Mouse (Mus musculus): ENCODE data around the gene Pde9a. TPM values are rescaled to one million over a fixed set of nuclear protein-coding genes. Genes with fewer than 3 reads are reported as not detected.

Pde9a gene
- polyA plus RNA-seq, 1 experiment, result 10.9 TPM

GRCm38 (mm10) chr17:31511792-31512495, 125.9 kb downstream of the Pde9a start:
- no peak for DNase-seq (ENCODE audit: low read depth)

DNA sequence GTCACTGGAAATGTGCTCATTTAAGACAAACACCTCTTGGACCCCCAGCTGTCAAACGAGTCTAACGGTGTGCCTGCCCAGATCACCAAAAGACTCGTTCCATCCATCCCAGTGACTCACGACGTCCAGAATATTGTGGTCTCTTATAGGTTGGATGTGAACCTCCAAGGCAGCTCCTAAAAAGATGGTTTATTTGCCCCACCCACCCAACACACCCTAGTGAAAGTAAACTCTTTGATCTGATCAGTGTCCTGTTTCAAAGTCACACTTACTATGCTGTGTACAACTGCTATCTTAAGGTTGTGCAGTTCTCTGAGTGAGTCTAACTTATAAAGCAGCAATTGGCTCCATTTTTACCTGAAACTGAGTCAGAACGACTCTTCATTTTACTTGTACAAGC, 126.6 kb downstream of the Pde9a start:
- no peak for DNase-seq (ENCODE audit: low read depth)

DNA sequence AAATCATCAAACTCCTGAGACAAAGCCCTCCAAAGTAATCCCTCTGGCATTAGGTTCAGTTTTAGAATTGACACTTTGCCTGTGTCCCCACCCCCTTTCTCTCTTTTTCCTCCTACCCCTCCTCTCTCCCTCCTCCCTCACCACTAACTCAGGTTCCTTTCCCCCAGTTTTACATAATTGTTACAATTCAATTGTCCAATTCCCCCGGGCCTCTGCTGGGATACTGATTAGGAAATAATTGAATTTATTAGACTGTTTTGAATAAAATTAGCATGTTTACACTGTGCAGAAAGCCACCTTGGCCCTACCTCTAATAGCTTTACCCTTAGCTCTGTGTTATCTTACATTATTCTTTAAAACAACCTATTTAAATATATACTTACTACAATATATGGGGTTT, 128.7 kb downstream of the Pde9a start:
- DNase-seq (ENCODE audit: low read depth), result no peak

DNA sequence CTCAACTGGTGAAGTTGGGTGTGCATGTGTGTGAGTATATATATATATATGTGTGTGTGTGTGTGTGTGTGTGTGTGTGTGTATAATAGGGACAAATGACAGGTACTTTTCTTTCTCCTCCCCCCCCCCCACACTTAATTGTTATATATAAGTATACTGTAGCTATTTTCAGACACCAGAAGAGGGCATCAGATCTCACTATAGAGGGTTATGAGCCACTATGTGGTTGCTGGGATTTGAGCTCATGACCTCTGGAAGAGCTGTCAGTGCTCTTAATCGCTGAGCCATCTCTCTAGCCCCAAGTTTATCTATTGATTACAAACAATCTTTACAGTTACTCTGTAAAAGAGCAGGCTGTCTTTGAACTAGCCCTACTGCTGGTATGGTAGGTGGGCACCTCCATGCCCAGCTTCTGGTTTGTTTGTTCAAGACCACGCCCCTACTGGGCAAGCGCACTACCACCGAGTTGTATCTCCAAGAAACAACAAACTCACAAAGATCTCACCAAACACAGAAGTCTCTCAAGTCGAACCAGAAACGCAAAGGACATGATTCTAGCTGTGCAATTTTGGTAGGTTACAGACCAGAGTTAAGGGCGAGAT, 133.4 kb downstream of the Pde9a start:
- no peak for DNase-seq (ENCODE audit: low read depth)

- peak; percentile 97 for DNase-seq (ENCODE audit: low read depth)
These were observed 134.2 kb downstream of the Pde9a start, which contains the start of the genes Wdr4 and Ndufv3 for GRCm38 (mm10) chr17:31519946-31520838. Gene Wdr4 (minus strand): TSS chr17:31519980. Gene Ndufv3 (plus strand): TSS chr17:31520115.

GRCm38 (mm10) chr17:31520895-31521294, 134.9 kb downstream of the Pde9a start:
- no peak for DNase-seq (ENCODE audit: low read depth)

DNA sequence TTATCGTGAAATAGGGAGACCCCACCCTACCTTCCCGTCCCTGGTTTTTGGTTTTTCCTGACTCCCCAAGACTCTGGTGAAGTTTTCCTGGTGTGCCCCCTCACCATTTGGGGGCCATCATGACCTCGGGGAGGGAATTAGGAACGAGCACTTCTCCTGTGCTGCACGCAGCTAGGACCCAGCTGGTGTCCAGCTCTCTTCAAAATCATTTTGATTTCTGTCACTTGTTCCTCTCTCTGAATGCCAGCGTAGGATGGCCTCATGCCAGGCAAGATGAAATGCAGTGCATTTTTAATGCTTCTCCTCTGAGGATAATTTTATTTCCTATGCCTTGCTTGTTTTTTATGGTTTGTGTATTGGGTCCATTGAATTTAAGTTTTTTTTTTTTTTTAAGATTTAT, 135.9 kb downstream of the Pde9a start:
- no peak for DNase-seq (ENCODE audit: low read depth)

- no peak for DNase-seq (ENCODE audit: low read depth)
These were observed 139.1 kb downstream of the Pde9a start for GRCm38 (mm10) chr17:31525114-31525513.

DNA sequence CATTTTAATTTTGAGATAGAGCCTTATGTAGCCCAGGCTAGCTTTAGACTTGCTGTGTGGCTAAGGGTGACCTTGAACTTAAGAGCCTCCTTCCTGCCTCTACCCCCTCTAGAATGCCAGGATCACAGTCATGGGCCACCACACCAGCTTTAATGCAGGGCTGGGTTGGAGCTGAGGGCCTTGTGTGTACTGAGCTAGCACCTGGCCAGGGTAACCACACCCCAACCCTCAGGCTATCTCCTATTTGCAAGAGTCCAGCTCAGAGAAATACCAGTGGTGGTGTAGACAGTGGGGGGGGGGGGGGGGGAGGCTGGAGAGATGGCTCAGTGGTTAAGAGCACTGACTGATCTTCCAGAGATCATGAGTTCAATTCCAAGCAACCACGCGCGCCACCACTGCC, 139.8 kb downstream of the Pde9a start:
- no peak for DNase-seq (ENCODE audit: low read depth)

Other genes with a start within 250 kb of the Pde9a start
- gene Tff2, start 241.9 kb upstream of the Pde9a start, polyA plus RNA-seq (2012; rRNA removed), result 0.31 TPM in 1 of 2 replicates, not detected in the other
- gene Tff1, start 220.9 kb upstream of the Pde9a start, polyA plus RNA-seq (2012; rRNA removed), result 0.18 and 0.33 TPM in 2 replicates
- not detected in 2 replicates for gene Tmprss3, start 187.2 kb upstream of the Pde9a start, polyA plus RNA-seq (2012; rRNA removed)
- 0.16 and 0.27 TPM in 2 replicates for gene Ubash3a, start 178.3 kb upstream of the Pde9a start, polyA plus RNA-seq (2012; rRNA removed)
- gene Rsph1, start 108.8 kb upstream of the Pde9a start, polyA plus RNA-seq (2012; rRNA removed), result 2.6 and 6.6 TPM in 2 replicates
- 36.0 and 38.5 TPM in 2 replicates for gene Slc37a1, start 99.4 kb upstream of the Pde9a start, polyA plus RNA-seq (2012; rRNA removed)
- 30.0 and 30.8 TPM in 2 replicates for gene Wdr4, start 133.8 kb downstream of the Pde9a start, polyA plus RNA-seq (2012; rRNA removed)
- 295 and 351 TPM in 2 replicates for gene Ndufv3, start 133.9 kb downstream of the Pde9a start, polyA plus RNA-seq (2012; rRNA removed)
- gene Pknox1, start 178.5 kb downstream of the Pde9a start, polyA plus RNA-seq (2012; rRNA removed), result 31.3 and 38.2 TPM in 2 replicates